Mouse (Mus musculus): Measurements from ENCODE around the gene Trpm7. TPM values are rescaled to one million over a fixed set of nuclear protein-coding genes. Genes with fewer than 3 reads are reported as not detected.

The Trpm7 gene
- polyA plus RNA-seq, 1 experiment from 2014 or later: 49.2 TPM

- DNase-seq (ENCODE audit: extremely low spot score, low spot score): no peak
- H3K4me1 ChIP-seq: peaks cover 9% of the 10 kb centered on the region
- no peak overlapping the region for H3K27ac ChIP-seq
- no peaks in the 10 kb centered on the region for H3K9me3 ChIP-seq
- H3K27me3 ChIP-seq (ENCODE audit: poor library complexity, severe bottlenecking): no peaks in the 10 kb centered on the region
- WGBS: 97% methylated on average over 3 of the region's 3 CpGs
- peaks cover 20% of the 10 kb centered on the region for H3K36me3 ChIP-seq (replicated peaks)
- no peak overlapping the region for H3K4me3 ChIP-seq
Observed at GRCm38 (mm10) chr2:126767599-126767998, 108.4 kb downstream of the Trpm7 start.

DNA sequence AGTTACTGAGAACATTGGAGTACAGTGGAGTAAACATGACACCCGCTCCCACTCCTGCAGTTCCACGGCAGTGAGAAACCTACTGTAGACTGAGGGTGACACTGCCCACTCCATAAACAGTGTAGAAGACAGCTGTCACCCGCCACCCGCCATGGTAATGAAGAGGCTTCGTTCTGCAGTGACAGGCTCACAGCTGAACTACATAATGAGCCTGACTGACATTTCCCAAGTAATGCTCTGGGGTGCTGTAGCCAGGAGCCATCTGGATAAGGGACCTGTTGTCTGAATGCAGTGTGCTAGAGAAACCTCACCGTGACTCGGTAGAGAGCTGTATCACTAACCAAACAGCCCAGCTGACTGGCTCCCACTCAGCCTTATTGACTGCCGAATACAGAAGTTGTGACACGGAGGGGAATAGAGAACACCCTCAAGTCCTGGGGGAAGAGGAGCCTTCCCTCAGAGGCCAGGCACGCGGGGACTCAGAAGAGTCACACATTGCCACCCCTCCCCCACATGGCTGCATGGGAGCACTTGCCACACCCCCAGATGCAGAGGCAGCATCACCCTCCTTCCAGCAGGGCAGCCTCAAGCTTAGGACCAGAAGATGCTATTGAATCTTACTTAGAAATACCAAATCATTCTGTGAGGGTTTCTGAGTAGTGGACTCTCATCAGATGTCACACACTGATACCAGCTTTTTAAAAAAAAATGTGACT, 110.0 kb downstream of the Trpm7 start:
- Histone ChIP-seq H3K9me3 (no peaks in the 10 kb centered on the region), H3K27me3 (ENCODE audit: poor library complexity, severe bottlenecking) (no peaks in the 10 kb centered on the region), H3K36me3 (replicated peaks) (peaks cover 36% of the 10 kb centered on the region), H3K4me3 (no peak overlapping the region), H3K27ac (no peak overlapping the region), H3K4me1 (peaks cover 9% of the 10 kb centered on the region)
- 59% methylated on average over 11 of the region's 11 CpGs for WGBS
- DNase-seq (ENCODE audit: extremely low spot score, low spot score): no peak

GRCm38 (mm10) chr2:126759351-126759750, 116.7 kb downstream of the Trpm7 start:
- H3K27me3 ChIP-seq (ENCODE audit: poor library complexity, severe bottlenecking): no peaks in the 10 kb centered on the region
- no peaks in the 10 kb centered on the region for H3K9me3 ChIP-seq
- no peaks in the 10 kb centered on the region for H3K4me1 ChIP-seq
- 94% methylated on average over 7 of the region's 7 CpGs for WGBS
- H3K36me3 ChIP-seq (replicated peaks): peaks cover 98% of the 10 kb centered on the region
- H3K4me3 ChIP-seq: no peak overlapping the region
- no peak overlapping the region for H3K27ac ChIP-seq
- no peak for DNase-seq (ENCODE audit: extremely low spot score, low spot score)

DNA sequence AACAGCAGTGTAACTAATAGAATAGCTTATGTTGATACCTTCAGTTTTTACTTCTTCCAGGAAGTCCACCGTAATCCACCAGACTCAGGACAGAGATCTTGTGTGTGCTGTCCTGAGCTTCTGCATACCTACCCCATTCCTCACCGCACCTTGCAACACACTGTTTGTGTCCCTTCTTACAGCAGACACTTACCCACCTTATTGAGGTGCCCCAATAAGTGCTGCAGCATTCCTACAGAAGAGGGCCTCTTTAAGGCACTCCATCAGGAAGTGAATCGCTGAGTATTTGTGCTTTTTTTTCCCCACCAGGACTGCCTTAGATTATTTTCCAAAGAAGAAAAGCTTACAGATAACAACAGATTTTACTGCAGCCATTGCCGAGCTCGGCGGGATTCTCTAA, 120.4 kb downstream of the Trpm7 start:
- H3K36me3 ChIP-seq (replicated peaks): peaks cover 96% of the 10 kb centered on the region
- DNase-seq (ENCODE audit: extremely low spot score, low spot score): no peak
- H3K27ac ChIP-seq: no peak overlapping the region
- no peaks in the 10 kb centered on the region for H3K27me3 ChIP-seq (ENCODE audit: poor library complexity, severe bottlenecking)
- no peaks in the 10 kb centered on the region for H3K9me3 ChIP-seq
- H3K4me1 ChIP-seq: no peaks in the 10 kb centered on the region
- H3K4me3 ChIP-seq: no peak overlapping the region
- WGBS: 97% methylated on average over 6 of the region's 6 CpGs

GRCm38 (mm10) chr2:126743389-126743788, 132.6 kb downstream of the Trpm7 start:
- no peaks in the 10 kb centered on the region for H3K4me1 ChIP-seq
- no peak overlapping the region for H3K4me3 ChIP-seq
- WGBS: 91% methylated on average over 5 of the region's 5 CpGs
- no peak overlapping the region for H3K27ac ChIP-seq
- H3K36me3 ChIP-seq (replicated peaks): peaks cover 93% of the 10 kb centered on the region
- no peaks in the 10 kb centered on the region for H3K27me3 ChIP-seq (ENCODE audit: poor library complexity, severe bottlenecking)
- no peaks in the 10 kb centered on the region for H3K9me3 ChIP-seq
- DNase-seq (ENCODE audit: extremely low spot score, low spot score): no peak

Small RNA genes lying within 50 kb of the gene (microRNA-seq; reads per million reads assigned to microRNA genes)
- 0.90 reads per million for gene Mir3473g

Other genes starting within 250 kb of the Trpm7 start
- gene Gabpb1, start 199.9 kb downstream of the Trpm7 start, polyA plus RNA-seq (2016; fragmentation: Nextera tagmentation; extraction: Ambion mirVana): 77.4 and 77.7 TPM in 2 replicates
- 40.3 and 44.6 TPM in 2 replicates for gene Usp8, start 168.9 kb downstream of the Trpm7 start, polyA plus RNA-seq (2016; fragmentation: Nextera tagmentation; extraction: Ambion mirVana)
- gene Usp50, start 92.8 kb downstream of the Trpm7 start, polyA plus RNA-seq (2016; fragmentation: Nextera tagmentation; extraction: Ambion mirVana): 2.4 TPM in 2 replicates
- gene Sppl2a, start 57.0 kb upstream of the Trpm7 start, polyA plus RNA-seq (2016; fragmentation: Nextera tagmentation; extraction: Ambion mirVana): 33.8 and 34.9 TPM in 2 replicates
- 12.7 and 12.8 TPM in 2 replicates for gene Ap4e1, start 132.5 kb upstream of the Trpm7 start, polyA plus RNA-seq (2016; fragmentation: Nextera tagmentation; extraction: Ambion mirVana)
- gene Blvra, start 194.4 kb upstream of the Trpm7 start, polyA plus RNA-seq (2016; fragmentation: Nextera tagmentation; extraction: Ambion mirVana): 15.3 and 16.9 TPM in 2 replicates

Measured in forebrain, embryonic 10.5 days (tissue).